Mouse (Mus musculus) thymus, postnatal 0 days (tissue): ENCODE data around the gene C7. TPM values are rescaled to one million over a fixed set of nuclear protein-coding genes. Genes with fewer than 3 reads are reported as not detected.

Experiments used
- DNase-seq: peaks from one replicate; pipeline ENCODE4 v3.0.0-alpha.2; 2015; ENCODE audit warnings: low spot score
- polyA plus RNA-seq: library from polyadenylated mRNA; unstranded; fragments of >200 nt; fragmentation: Nextera tagmentation; extraction: Ambion mirVana; gene quantifications from 2 replicates; pipeline ENCODE4 v1.2.1, GENCODE M21; 2015

The C7 gene
- polyA plus RNA-seq, 1 experiment from 2014 or later, result not detected

GRCm38 (mm10) chr15:5003503-5004196 is 59.9 kb downstream of the C7 start:
- DNase-seq, result no peak

- DNase-seq, result no peak
Observed at GRCm38 (mm10) chr15:5002903-5003302, 60.6 kb downstream of the C7 start.

GRCm38 (mm10) chr15:4973355-4973754 is 90.2 kb downstream of the C7 start:
- no peak for DNase-seq

Other genes with a start within 250 kb of the C7 start
- gene Mroh2b, start 165.0 kb downstream of the C7 start, polyA plus RNA-seq, result not detected in 2 replicates
- gene Card6, start 44.8 kb upstream of the C7 start, polyA plus RNA-seq, result 1.0 and 1.3 TPM in 2 replicates
- gene Rpl37, start 52.9 kb upstream of the C7 start, polyA plus RNA-seq, result 833 and 884 TPM in 2 replicates
- gene Prkaa1, start 80.1 kb upstream of the C7 start, polyA plus RNA-seq, result 11.5 and 12.5 TPM in 2 replicates
- gene Ttc33, start 121.8 kb upstream of the C7 start, polyA plus RNA-seq, result 43.6 and 45.9 TPM in 2 replicates
- 18.2 and 18.3 TPM in 2 replicates for gene Ptger4, start 180.4 kb upstream of the C7 start, polyA plus RNA-seq